Mouse (Mus musculus): ENCODE measurements around the gene Aldh16a1. TPM values are rescaled to one million over a fixed set of nuclear protein-coding genes. Genes with fewer than 3 reads are reported as not detected.

The Aldh16a1 gene
- polyA plus RNA-seq, 1 experiment from 2014 or later, result 69.3 TPM

DNA sequence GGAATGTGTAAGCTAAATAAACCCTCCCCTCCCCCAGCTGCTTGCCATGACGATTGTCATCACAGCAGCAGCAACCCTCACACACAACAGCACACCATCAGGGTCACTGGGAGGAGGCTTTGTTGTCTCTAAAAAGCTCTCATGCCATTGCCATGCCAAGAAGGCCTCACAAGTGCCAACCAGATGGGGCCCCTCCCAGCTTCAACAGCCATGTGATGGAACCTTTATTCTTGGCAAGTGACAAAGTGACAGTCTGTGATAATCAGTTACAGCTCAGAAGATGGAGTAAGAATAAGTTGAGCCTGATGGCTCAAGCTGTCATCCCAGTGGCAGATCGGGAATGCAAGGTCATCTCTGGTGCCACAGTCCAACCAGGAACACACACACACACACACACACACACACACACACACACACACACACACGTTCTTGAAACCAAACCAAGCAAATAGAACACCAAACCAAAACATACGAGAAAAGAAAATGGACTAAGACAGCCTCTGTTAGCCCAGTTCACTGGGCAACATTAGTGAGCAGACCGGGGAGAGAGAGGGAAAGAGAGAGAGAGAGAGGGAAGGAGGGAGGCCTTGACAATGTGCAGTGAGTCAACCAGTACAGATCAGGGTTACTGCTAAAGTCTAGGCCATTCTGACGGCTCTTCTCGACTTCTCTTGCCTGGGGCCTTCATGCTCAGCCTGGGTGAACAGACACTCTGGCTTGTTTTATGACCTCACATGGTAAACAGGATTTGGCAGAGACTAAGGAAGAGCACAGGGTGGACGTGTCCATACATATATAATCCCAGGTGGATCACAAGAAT is 14.3 kb downstream of the Aldh16a1 start:
- Histone ChIP-seq H3K36me3 (peaks cover 39% of the 10 kb centered on the region), H3K9ac (no peak overlapping the region), H3K4me2 (no peak overlapping the region), H3K4me1 (peaks cover 10% of the 10 kb centered on the region), H3K27me3 (0 out of 2 replicates have a peak, but pooled peaks cover 4% of the 10 kb centered on the region), H3K27ac (no peak overlapping the region), H3K9me3 (replicated peaks) (no peaks in the 10 kb centered on the region), H3K4me3 (replicated peaks) (no peak overlapping the region)
- no peak for ATAC-seq (replicated peaks; ENCODE audit: low FRiP score)
- 71% methylated on average over 8 of the region's 8 CpGs for WGBS

DNA sequence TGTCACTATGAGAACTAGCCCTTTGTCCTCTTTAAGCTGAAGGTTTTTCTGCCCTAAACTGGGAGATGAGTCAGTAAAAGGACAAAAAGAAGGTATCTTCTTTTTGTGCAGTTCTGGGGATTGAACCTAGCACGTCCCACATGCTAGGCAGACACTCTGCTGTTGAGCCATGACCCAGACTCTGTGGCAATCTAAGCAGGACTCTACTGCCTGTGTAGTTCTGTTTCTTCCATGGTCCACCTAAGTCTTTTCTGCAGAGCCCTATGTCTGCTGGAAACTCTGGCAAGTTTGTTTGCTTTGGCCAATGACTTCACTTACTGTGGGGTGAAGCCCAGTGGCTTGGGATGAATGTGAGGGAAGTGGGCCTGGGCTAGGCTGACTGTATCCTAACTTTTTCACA is 16.0 kb downstream of the Aldh16a1 start:
- no peaks in the 10 kb centered on the region for H3K9me3 ChIP-seq (replicated peaks)
- H3K4me3 ChIP-seq (replicated peaks), result no peak overlapping the region
- H3K4me1 ChIP-seq, result peaks cover 16% of the 10 kb centered on the region
- 0 out of 2 replicates have a peak, but pooled peaks cover 4% of the 10 kb centered on the region for H3K27me3 ChIP-seq
- ATAC-seq (replicated peaks; ENCODE audit: low FRiP score), result no peak
- 82% methylated on average over 1 of the region's 1 CpGs for WGBS
- H3K36me3 ChIP-seq, result peaks cover 22% of the 10 kb centered on the region
- H3K9ac ChIP-seq, result no peak overlapping the region
- no peak overlapping the region for H3K4me2 ChIP-seq
- H3K27ac ChIP-seq, result no peak overlapping the region

DNA sequence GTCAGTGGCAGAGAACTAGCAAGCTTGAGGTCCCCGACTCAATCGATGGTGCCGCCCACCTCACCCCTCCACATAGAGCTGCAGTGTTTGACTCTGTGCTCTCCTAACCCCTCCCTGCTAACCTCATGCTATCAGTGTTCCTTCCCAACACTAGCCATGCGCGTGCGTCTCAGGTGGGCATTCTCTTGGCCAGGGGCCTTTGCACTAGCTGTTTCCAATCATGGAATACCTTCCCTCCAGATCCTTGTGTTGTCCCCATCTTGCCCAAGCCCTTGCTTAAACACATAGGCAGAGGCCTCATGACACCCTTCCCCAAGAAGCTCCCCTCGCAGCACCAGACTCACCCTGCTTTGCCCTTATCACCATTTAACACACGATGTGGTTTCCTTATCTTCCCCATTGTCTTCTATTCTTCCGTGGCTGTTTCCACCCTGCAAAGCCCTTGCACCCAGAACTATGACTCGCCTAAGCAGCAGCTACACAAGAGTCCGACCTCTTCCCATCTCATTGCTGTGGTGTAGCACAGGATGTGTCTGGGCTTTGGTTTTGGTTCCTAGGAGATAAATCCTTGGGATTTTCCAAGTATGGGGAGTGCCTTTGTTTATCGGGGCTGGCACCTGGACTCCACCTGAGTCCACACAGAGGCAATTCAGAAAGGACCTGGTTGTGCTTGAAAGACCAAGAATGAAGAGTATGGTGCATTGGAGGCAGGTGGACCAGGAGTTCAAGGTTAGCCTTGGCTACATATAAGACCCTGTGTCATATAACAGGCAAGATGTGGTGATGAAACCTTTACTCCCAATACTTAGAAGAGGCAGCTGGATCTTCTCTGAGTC is 17.0 kb downstream of the Aldh16a1 start:
- ATAC-seq (replicated peaks; ENCODE audit: low FRiP score), result no peak
- WGBS, result 80% methylated on average over 12 of the region's 12 CpGs

DNA sequence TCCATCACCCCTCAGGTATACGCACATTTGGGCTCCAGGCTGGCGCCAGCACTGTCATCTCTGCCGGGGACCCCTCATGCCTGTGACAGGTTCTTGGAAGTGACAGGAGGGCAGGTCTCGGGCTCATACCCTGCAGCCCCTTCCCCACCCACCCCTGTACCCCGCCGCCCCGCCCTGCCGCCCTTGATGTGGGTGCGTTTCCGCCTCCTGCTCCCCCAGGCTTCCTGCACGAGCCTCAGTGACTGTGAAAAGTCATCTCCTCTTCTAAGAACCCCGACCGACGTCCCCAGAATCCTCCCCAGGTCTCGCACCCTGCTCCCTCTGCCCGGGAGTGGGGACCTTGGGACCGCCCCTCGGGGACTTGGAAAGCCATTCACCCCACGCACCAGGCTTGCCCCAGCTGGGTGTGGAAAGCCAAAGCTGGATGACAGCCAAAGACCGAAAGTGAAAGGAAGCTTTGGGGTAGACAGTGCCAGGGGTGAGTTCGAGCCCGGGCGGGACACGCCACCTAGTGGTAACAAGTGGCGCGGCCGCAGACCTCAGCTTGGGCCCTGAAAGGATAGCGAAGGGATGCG is 18.3 kb downstream of the Aldh16a1 start, which contains the start of the genes Gm45713 and Flt3l:
Gene Gm45713, minus strand, starts transcription at position 239 of the 575 bp plus-strand sequence.
Gene Flt3l, minus strand, starts transcription at position 440 of the 575 bp plus-strand sequence.
- Histone ChIP-seq H3K4me1 (peaks cover 16% of the 10 kb centered on the region), H3K4me2 (peak within 1 kb of the TSS; percentile 88), H3K9ac (peak within 1 kb of the TSS; percentile 65), H3K36me3 (no peaks in the 10 kb centered on the region), H3K9me3 (replicated peaks) (no peaks in the 10 kb centered on the region), H3K4me3 (replicated peaks) (peak within 1 kb of the TSS; percentile 64), H3K27ac (no peak within 1 kb of the TSS), H3K27me3 (0 out of 2 replicates have a peak, but pooled peaks cover 4% of the 10 kb centered on the region)
- ATAC-seq (replicated peaks; ENCODE audit: low FRiP score), result peak; percentile 82
- 3% methylated on average over 29 of the region's 29 CpGs for WGBS

More for the DNA sequence above, 17.0 kb downstream of the Aldh16a1 start:
- Histone ChIP-seq H3K4me3 (replicated peaks) (no peak overlapping the region), H3K4me1 (peaks cover 16% of the 10 kb centered on the region), H3K9ac (no peak overlapping the region), H3K27ac (no peak overlapping the region), H3K4me2 (no peak overlapping the region), H3K36me3 (peaks cover 12% of the 10 kb centered on the region), H3K9me3 (replicated peaks) (no peaks in the 10 kb centered on the region), H3K27me3 (0 out of 2 replicates have a peak, but pooled peaks cover 4% of the 10 kb centered on the region)

DNA sequence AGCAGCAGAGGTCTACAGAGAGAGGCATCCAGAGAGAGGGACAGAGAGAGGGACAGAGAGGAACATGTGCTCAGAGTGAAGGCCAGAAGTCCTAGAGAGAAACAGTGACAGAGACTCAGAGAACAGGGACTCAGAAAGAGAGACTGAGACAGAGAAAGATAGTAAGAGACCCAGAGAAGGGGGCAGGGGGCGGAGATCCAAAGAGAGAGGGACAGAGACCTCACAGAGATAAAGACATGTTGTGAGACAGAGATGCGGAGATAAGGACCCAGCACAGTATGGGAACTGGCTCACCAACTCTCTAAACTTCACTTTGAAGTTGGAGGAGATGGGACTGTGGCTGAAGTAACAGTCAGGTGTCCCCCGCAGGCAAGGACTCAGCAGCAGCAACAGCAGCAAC is 19.0 kb downstream of the Aldh16a1 start:
- no peaks in the 10 kb centered on the region for H3K9me3 ChIP-seq (replicated peaks)
- H3K9ac ChIP-seq, result no peak overlapping the region
- peaks cover 16% of the 10 kb centered on the region for H3K4me1 ChIP-seq
- 76% methylated on average over 3 of the region's 3 CpGs for WGBS
- no peak overlapping the region for H3K27ac ChIP-seq
- peak overlapping the region; percentile 88 for H3K4me2 ChIP-seq
- 0 out of 2 replicates have a peak, but pooled peaks cover 4% of the 10 kb centered on the region for H3K27me3 ChIP-seq
- H3K36me3 ChIP-seq, result no peaks in the 10 kb centered on the region
- peak overlapping the region; percentile 64; the same call in 1 of the 2 replicates for H3K4me3 ChIP-seq (replicated peaks)
- no peak for ATAC-seq (replicated peaks; ENCODE audit: low FRiP score)

DNA sequence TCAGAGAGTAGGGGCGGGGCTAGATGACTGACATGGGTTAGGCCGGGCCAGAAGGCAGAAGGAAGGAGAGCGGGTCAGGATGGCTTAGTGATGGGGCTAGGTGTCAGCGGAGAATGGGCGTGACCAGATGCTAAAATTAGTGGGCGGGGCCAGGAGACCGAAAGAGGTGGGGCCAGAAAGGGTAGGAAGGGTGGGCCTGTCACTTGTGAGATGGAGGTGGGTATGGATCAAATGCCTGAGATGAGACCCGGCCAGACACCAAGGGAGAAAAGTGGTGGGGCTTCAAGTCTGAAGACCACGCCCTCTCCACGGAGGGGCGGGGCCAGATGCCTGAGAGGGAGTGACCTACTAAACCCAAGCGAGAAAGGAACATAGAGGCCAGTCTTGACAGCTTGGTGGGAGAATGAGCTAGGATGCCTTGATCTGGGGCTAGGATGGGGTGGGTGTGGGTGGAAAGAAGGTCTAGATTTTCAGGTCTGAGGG is 19.8 kb downstream of the Aldh16a1 start:
- Histone ChIP-seq H3K27ac (no peak overlapping the region), H3K4me1 (peaks cover 19% of the 10 kb centered on the region), H3K9me3 (replicated peaks) (no peaks in the 10 kb centered on the region), H3K36me3 (no peaks in the 10 kb centered on the region), H3K9ac (no peak overlapping the region), H3K27me3 (0 out of 2 replicates have a peak, but pooled peaks cover 4% of the 10 kb centered on the region), H3K4me3 (replicated peaks) (no peak overlapping the region; the same call in 1 of the 2 replicates), H3K4me2 (peak overlapping the region; percentile 21)
- peak; percentile 33; the same call in 1 of the 2 replicates for ATAC-seq (replicated peaks; ENCODE audit: low FRiP score)
- 9% methylated on average over 12 of the region's 12 CpGs for WGBS

DNA sequence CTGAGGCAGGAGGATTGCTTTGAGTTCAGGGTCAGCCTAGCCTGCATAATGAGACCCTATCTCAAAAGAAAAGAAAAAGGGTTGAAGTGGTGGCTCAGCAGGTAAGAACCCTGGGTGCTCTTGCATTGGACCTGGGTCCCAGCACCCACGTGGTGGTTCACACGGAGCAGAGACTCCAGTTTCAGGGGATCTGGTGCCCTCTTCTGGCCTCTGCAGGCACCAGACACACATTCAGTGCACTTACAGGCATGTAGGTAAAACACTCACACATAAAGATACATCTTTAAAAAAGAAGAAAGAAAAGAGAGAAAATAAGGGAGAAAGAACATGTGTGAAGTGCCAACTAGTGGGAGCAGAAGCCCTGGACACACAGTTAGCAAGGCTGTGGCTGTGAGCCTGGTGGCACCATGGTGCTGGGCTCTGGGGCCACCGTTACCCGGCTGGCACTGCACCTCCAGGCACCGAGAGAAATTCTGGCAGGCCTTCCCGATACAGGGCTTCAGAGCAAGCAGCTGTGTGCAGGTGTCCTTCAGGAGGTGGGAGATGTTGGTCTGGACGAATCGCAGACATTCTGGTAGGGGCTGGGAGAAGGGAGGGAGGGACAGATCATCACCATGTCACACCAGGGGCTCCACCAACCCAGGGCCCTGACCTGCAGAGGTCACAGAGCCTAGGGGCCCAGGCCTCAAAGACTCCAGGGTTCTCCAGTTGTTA is 20.8 kb downstream of the Aldh16a1 start:
- 81% methylated on average over 8 of the region's 8 CpGs for whole genome bisulfite sequencing
- H3K36me3 ChIP-seq, result no peaks in the 10 kb centered on the region
- no peaks in the 10 kb centered on the region for H3K9me3 ChIP-seq (replicated peaks)
- H3K4me2 ChIP-seq, result no peak overlapping the region
- H3K4me1 ChIP-seq, result peaks cover 25% of the 10 kb centered on the region
- H3K27ac ChIP-seq, result no peak overlapping the region
- no peak for ATAC-seq (replicated peaks; ENCODE audit: low FRiP score)
- H3K9ac ChIP-seq, result no peak overlapping the region
- 0 out of 2 replicates have a peak, but pooled peaks cover 4% of the 10 kb centered on the region for H3K27me3 ChIP-seq
- H3K4me3 ChIP-seq (replicated peaks), result no peak overlapping the region

DNA sequence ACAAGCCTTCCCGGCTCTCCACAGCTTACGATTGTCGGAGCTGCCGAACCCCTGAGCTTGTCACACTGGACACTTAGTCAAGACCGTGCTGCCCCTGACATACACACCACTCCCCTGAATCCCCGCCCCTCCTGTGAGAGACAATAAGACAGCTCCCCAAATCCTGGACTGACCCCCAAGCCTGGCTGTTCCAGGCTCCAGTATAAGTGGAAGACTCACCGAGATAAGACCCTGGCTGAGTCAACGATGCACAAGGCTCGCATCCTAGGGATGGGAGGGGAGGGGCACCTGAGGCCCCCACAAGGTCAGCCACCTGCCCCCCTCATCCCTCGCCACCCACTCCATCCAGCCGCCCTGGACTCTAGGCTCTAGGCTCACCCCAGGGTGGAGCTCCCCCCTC is 22.5 kb downstream of the Aldh16a1 start:
- H3K36me3 ChIP-seq, result peaks cover 7% of the 10 kb centered on the region
- H3K4me3 ChIP-seq (replicated peaks), result no peak overlapping the region
- WGBS, result 80% methylated on average over 11 of the region's 11 CpGs
- H3K9me3 ChIP-seq (replicated peaks), result no peaks in the 10 kb centered on the region
- no peak overlapping the region for H3K4me2 ChIP-seq
- ATAC-seq (replicated peaks; ENCODE audit: low FRiP score), result no peak
- peaks cover 31% of the 10 kb centered on the region for H3K4me1 ChIP-seq
- H3K27me3 ChIP-seq, result no peaks in the 10 kb centered on the region
- H3K27ac ChIP-seq, result no peak overlapping the region
- no peak overlapping the region for H3K9ac ChIP-seq

DNA sequence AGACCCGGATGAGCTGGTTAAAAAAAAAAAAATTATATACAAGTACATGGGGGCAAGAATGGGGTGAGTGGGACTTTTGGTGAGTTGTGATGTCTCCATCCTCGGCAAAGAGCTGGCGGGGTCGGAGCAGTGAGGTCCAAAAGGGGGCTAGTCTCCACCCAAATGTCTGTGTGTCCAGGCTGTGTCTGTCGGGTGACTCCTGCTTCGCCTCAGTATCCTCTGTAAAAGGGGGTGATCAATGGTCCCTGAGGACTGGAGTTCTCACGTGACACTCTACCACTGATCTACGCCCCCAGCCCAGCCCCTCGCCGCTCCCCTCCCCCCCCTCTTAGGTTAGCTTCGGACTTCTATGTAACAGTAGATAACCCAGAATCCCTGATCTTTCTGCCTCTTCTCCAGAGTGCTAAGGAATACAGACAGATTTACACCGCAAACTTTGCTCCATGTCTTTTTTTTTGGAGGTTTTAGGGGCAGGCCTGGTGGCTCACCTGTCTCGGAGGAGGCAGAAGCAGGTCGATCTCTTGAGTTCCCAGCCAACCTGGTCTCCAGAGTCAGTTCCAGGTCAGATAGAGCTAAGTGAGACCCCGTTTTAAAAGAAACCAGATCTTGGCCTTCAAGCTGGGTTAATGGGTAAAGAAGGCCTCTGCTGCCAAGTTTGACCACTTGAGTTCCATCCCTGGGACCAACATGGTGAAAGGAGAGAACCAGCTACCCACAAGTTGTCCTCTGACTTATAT is 24.4 kb downstream of the Aldh16a1 start:
- no peaks in the 10 kb centered on the region for H3K9me3 ChIP-seq (replicated peaks)
- no peak for ATAC-seq (replicated peaks; ENCODE audit: low FRiP score)
- H3K9ac ChIP-seq, result no peak overlapping the region
- peak overlapping the region; percentile 63 for H3K4me2 ChIP-seq
- peaks cover 40% of the 10 kb centered on the region for H3K4me1 ChIP-seq
- WGBS, result 55% methylated on average over 15 of the region's 15 CpGs
- peak overlapping the region; percentile 90 for H3K4me3 ChIP-seq (replicated peaks)
- H3K27ac ChIP-seq, result peak overlapping the region; percentile 94
- no peaks in the 10 kb centered on the region for H3K27me3 ChIP-seq
- peaks cover 26% of the 10 kb centered on the region for H3K36me3 ChIP-seq

DNA sequence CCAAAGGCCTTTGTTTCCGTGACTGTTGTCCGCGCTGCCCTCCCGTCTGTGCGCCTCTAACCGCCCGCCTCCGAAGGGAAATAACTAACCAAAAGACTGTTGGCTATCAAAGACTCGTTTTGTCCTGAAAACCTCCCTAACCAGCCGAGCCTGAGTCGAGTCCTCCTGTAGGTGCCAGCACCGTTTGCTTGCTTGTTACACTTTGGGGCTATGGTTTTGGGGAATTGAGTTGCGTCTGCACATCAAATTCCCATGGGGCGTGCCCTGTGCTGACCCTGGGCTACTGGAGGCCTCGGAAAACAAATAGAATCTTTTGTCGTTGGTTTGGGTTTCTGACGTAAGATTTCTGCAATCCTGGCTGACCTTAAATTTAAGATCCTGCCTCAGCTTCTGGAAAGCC is 25.1 kb downstream of the Aldh16a1 start:
- no peak for ATAC-seq (replicated peaks; ENCODE audit: low FRiP score)
- WGBS, result under 1% methylated on average over 17 of the region's 17 CpGs

More for the DNA sequence above, 25.1 kb downstream of the Aldh16a1 start:
- Histone ChIP-seq H3K9me3 (replicated peaks) (no peaks in the 10 kb centered on the region), H3K4me3 (replicated peaks) (peak overlapping the region; percentile 90), H3K27me3 (no peaks in the 10 kb centered on the region), H3K4me2 (peak overlapping the region; percentile 63), H3K36me3 (peaks cover 29% of the 10 kb centered on the region), H3K27ac (peak overlapping the region; percentile 94), H3K9ac (peak overlapping the region; percentile 59), H3K4me1 (peaks cover 41% of the 10 kb centered on the region)
